Comparison of ENCODE assay signal across 24 mouse cellular contexts in genomic region chr9:77838586-77838985, GRCm38 (mm10).
DNase-seq lines count a peak whose midpoint lies in the region; ATAC-seq and TF ChIP-seq lines count a peak whose summit lies in the region.
"Had no signal": no experiment of that assay in that cellular context is flagged by ENCODE, and none has a peak within 500 bp of the region (broad histone marks: within the 10 kb centered on the region; RNA-seq: fewer than 3 reads in every experiment).

No protein-coding gene starts in this region.

- no peaks in the 10 kb centered on the region for H3K79me2 ChIP-seq in heart, adult 2 months (replicated peaks; ENCODE audit: control insufficient read depth, insufficient read depth, low read length)

- intact Hi-C loops in heart, adult 2 months (cut with DNase I) = no loop called here
- intact Hi-C loops in heart, postnatal 36 days (cut with DNase I) = loop anchor here (5.0 kb wide), 1 partner anchor 69 kb away; no protein-coding TSS in a partner anchor

- no peak overlapping the region for H3K9ac ChIP-seq in heart, adult 2 months (ENCODE audit: low read depth, low read length)
- no peak overlapping the region for H3K9ac ChIP-seq in midbrain, embryonic 13.5 days (replicated peaks)
- H3K9ac ChIP-seq: embryonic facial prominence, embryonic 15.5 days; heart, embryonic 13.5 days; hindbrain, embryonic 14.5 days had no signal

- WGBS in heart, adult 2 months = 55% methylated on average over 5 of the region's 5 CpGs
- 85% methylated on average over 5 of the region's 5 CpGs for WGBS in midbrain, embryonic 13.5 days

- H3K4me3 ChIP-seq in heart, adult 2 months = no peak overlapping the region
- H3K4me3 ChIP-seq in midbrain, embryonic 13.5 days (replicated peaks) = no peak overlapping the region
- H3K4me3 ChIP-seq: embryonic facial prominence, embryonic 15.5 days; forebrain, embryonic 10.5 days; heart, embryonic 13.5 days had no signal

- no peaks in the 10 kb centered on the region for H3K27me3 ChIP-seq in heart, adult 2 months (ENCODE audit: control insufficient read depth, insufficient read depth, low read length)
- H3K27me3 ChIP-seq in midbrain, embryonic 13.5 days = no peaks in the 10 kb centered on the region
- H3K27me3 ChIP-seq: embryonic facial prominence, embryonic 15.5 days; heart, embryonic 13.5 days had no signal

- H3K9me3 ChIP-seq in midbrain, embryonic 13.5 days = no peaks in the 10 kb centered on the region
- H3K9me3 ChIP-seq: embryonic facial prominence, embryonic 15.5 days; forebrain, embryonic 10.5 days; heart, embryonic 13.5 days had no signal

- peak overlapping the region; percentile 24; the same call in 1 of the 2 replicates for H3K27ac ChIP-seq in heart, adult 2 months
- H3K27ac ChIP-seq in midbrain, embryonic 13.5 days = no peak overlapping the region
- H3K27ac ChIP-seq: embryonic facial prominence, embryonic 15.5 days; forebrain, embryonic 10.5 days; heart, embryonic 13.5 days; hindbrain, embryonic 14.5 days; kidney, postnatal 0 days had no signal

- H3K4me2 ChIP-seq in midbrain, embryonic 13.5 days (replicated peaks) = no peak overlapping the region
- H3K4me2 ChIP-seq: embryonic facial prominence, embryonic 15.5 days; heart, embryonic 13.5 days; hindbrain, embryonic 14.5 days; midbrain, embryonic 11.5 days had no signal

- peak; percentile 49 for DNase-seq in adrenal gland, postnatal 14 days
- no peak for DNase-seq in adrenal gland, adult 18-20 months (ENCODE audit: low spot score in 2 of 2)
- DNase-seq in heart, adult 2 months = peak; percentile 43 to 54
- no peak for DNase-seq in heart, postnatal 4 days
- peak; percentile 38 to 42 for DNase-seq in gastrocnemius, adult 8-10 months (ENCODE audit: low spot score in 2 of 2)
- DNase-seq in heart, postnatal 36 days = peak; percentile 27 to 43
- DNase-seq: cerebellum, adult 11 months; cerebellum, adult 9-11 months; kidney, adult 18-20 months; lung, postnatal 10 days; right cerebral cortex, postnatal 14 days; spleen, adult 18-20 months; thymus, postnatal 25 days had no signal

- TF ChIP-seq POLR2A in heart, adult 2 months (IDR thresholded peaks at IDR 0.05; ENCODE audit: insufficient read depth, low read depth, low read length) = no peak

- peaks cover 15% of the 10 kb centered on the region for H3K4me1 ChIP-seq in heart, adult 2 months (ENCODE audit: control insufficient read depth, insufficient read depth, low read length)
- no peaks in the 10 kb centered on the region for H3K4me1 ChIP-seq in midbrain, embryonic 13.5 days (replicated peaks)
- H3K4me1 ChIP-seq: embryonic facial prominence, embryonic 15.5 days had no signal

- no peak for ATAC-seq in erythroblast, adult 5-6 weeks (replicated peaks; ENCODE audit: low FRiP score, poor library complexity, severe bottlenecking)
- ATAC-seq in midbrain, embryonic 13.5 days = no peak
- ATAC-seq: CD4-positive, CD25-positive, alpha-beta regulatory T cell, adult 4 months; forebrain, embryonic 16.5 days; inflammation-experienced regulatory T-cells, adult 6 months had no signal

- H3K36me3 ChIP-seq in heart, adult 2 months (ENCODE audit: control insufficient read depth, insufficient read depth, low read length) = no peaks in the 10 kb centered on the region; the same call in 1 of the 2 replicates
- no peaks in the 10 kb centered on the region for H3K36me3 ChIP-seq in midbrain, embryonic 13.5 days
- H3K36me3 ChIP-seq: embryonic facial prominence, embryonic 15.5 days; forebrain, embryonic 10.5 days; heart, embryonic 13.5 days had no signal

- TF ChIP-seq EP300 in heart, adult 2 months (IDR thresholded peaks at IDR 0.05; ENCODE audit: insufficient read depth, low read depth, low read length) = 0 out of 2 replicates have a peak, but pooled peaks have one; percentile 14

- no peak for TF ChIP-seq CTCF in heart, adult 2 months (IDR thresholded peaks at IDR 0.05)

Comparison
In these comparisons a context has a peak if more than half of its experiments do, and no peak if none do; other contexts are left out.
1. DNase-seq: peak in adrenal gland, postnatal 14 days (single experiment), heart, adult 2 months (2 of 2), gastrocnemius, adult 8-10 months (2 of 2) and heart, postnatal 36 days (2 of 2); none in adrenal gland, adult 18-20 months (0 of 2) and heart, postnatal 4 days (single experiment).